In genomic region chr2:68819040-68819439, GRCm38 (mm10) we compare ENCODE assay signal across 23 mouse cellular contexts.
"Had no signal": no experiment of that assay in that cellular context is flagged by ENCODE, and none has a peak within 500 bp of the region (broad histone marks: within the 10 kb centered on the region; RNA-seq: fewer than 3 reads in every experiment).

No protein-coding gene starts in this region.

- DNase-seq: liver, embryonic 13.5 days; liver, postnatal 0 days; lung, adult 2 months; lung, postnatal 14 days; lung, postnatal 36 days; midbrain, embryonic 14.5 days; retina, postnatal 1 day; right cerebral cortex, adult 18-20 months; right cerebral cortex, postnatal 14 days; thymus, adult 2 months; thymus, postnatal 25 days; thymus, postnatal 4 days had no signal

- H3K9ac ChIP-seq: liver, embryonic 13.5 days; liver, embryonic 15.5 days; liver, postnatal 0 days; lung, embryonic 15.5 days; midbrain, embryonic 12.5 days; neural tube, embryonic 13.5 days; neural tube, embryonic 15.5 days; stomach, embryonic 15.5 days had no signal

- H3K36me3 ChIP-seq: liver, embryonic 13.5 days; liver, embryonic 15.5 days; lung, embryonic 15.5 days; midbrain, embryonic 12.5 days; neural tube, embryonic 13.5 days; neural tube, embryonic 15.5 days; stomach, embryonic 15.5 days had no signal

- H3K27me3 ChIP-seq: liver, embryonic 13.5 days; liver, embryonic 15.5 days; lung, embryonic 15.5 days; midbrain, embryonic 12.5 days; neural tube, embryonic 13.5 days; neural tube, embryonic 15.5 days; stomach, embryonic 15.5 days had no signal

- ATAC-seq: liver, postnatal 0 days; lung, postnatal 0 days had no signal

- H3K4me1 ChIP-seq: lung, embryonic 15.5 days; midbrain, embryonic 12.5 days; neural tube, embryonic 13.5 days; neural tube, embryonic 15.5 days; stomach, embryonic 15.5 days had no signal

- H3K4me2 ChIP-seq: liver, embryonic 13.5 days; liver, embryonic 15.5 days; lung, embryonic 15.5 days; midbrain, embryonic 12.5 days; neural tube, embryonic 13.5 days; neural tube, embryonic 15.5 days; stomach, embryonic 15.5 days had no signal

- H3K4me3 ChIP-seq: liver, embryonic 13.5 days; liver, embryonic 15.5 days; lung, embryonic 15.5 days; megakaryocyte, embryonic 14.5 days; midbrain, embryonic 12.5 days; myocyte; neural tube, embryonic 13.5 days; neural tube, embryonic 15.5 days; stomach, embryonic 15.5 days had no signal

- H3K27ac ChIP-seq: liver, embryonic 13.5 days; liver, embryonic 15.5 days; lung, embryonic 15.5 days; macrophage; midbrain, embryonic 12.5 days; neural tube, embryonic 13.5 days; neural tube, embryonic 15.5 days; stomach, embryonic 15.5 days; stomach, postnatal 0 days had no signal

- H3K9me3 ChIP-seq: liver, embryonic 13.5 days; liver, embryonic 15.5 days; lung, embryonic 15.5 days; midbrain, embryonic 12.5 days; neural tube, embryonic 13.5 days; neural tube, embryonic 15.5 days; stomach, embryonic 15.5 days had no signal
